Mouse (Mus musculus): ENCODE measurements around the gene Olfr374. TPM values are rescaled to one million over a fixed set of nuclear protein-coding genes. Genes with fewer than 3 reads are reported as not detected.

Gene Olfr374
- polyA plus RNA-seq, 1 experiment from 2014 or later: not detected

DNA sequence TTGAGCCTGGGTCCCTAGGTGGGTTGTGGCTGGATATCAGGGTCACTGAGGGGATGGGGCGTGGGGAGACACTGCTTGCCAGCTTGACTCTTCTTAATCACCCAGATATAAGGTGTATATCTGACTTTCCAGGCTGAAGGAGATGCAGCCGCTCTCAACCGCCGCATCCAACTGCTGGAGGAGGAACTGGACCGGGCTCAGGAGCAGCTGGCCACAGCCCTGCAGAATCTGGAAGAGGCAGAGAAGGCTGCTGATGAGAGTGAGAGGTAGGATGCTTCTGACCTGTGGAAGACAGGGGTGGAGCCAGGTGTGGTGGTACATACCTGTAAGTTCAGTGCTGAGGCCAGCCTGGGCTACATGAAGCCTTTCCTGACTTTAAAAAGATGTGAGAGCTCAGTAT is 31.6 kb downstream of the Olfr374 start:
- 96% methylated on average over 5 of the region's 5 CpGs for WGBS
- Histone ChIP-seq H3K4me2 (replicated peaks) (no peak overlapping the region), H3K27me3 (no peaks in the 10 kb centered on the region), H3K4me1 (replicated peaks) (peaks cover 19% of the 10 kb centered on the region), H3K4me3 (replicated peaks) (no peak overlapping the region), H3K36me3 (peaks cover 49% of the 10 kb centered on the region), H3K27ac (no peak overlapping the region), H3K9ac (replicated peaks) (no peak overlapping the region), H3K9me3 (no peaks in the 10 kb centered on the region)
- ATAC-seq: no peak

GRCm38 (mm10) chr8:72143256-72143824 is 36.5 kb downstream of the Olfr374 start:
- no peak overlapping the region for H3K9ac ChIP-seq (replicated peaks)
- H3K36me3 ChIP-seq: peaks cover 93% of the 10 kb centered on the region
- no peaks in the 10 kb centered on the region for H3K4me1 ChIP-seq (replicated peaks)
- H3K4me2 ChIP-seq (replicated peaks): no peak overlapping the region
- no peaks in the 10 kb centered on the region for H3K9me3 ChIP-seq
- no peak for ATAC-seq
- no peak overlapping the region for H3K27ac ChIP-seq
- 95% methylated on average over 13 of the region's 13 CpGs for WGBS
- no peaks in the 10 kb centered on the region for H3K27me3 ChIP-seq
- H3K4me3 ChIP-seq (replicated peaks): no peak overlapping the region

DNA sequence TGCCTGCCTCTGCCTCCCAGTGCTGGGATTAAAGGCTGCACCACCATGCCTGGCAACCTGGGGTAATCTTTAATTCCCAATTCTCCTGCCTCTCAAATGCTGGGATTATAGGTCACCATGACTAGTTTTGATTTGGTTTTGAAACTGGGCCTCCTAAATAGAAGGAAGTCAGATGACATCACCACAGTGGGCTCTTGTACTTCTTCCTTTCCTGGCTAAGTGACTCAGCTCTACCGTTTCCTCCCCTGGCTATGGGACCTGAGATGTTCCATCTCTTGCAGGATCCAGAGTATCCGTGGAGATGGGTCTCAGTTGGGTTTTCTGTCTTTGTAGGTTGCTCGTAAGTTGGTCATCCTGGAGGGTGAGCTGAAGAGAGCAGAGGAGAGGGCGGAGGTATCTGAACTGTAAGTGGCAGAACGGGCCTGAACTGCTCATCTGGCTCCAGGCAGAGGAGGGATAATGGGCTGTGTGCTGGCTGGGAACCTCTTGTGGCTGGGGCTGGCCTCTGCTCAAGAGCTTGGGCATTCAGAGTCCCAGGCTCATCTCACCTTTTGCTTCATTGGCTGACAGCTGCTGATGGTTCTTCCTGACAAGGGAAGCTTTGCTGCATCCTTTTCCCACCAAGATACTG is 37.6 kb downstream of the Olfr374 start:
- H3K4me2 ChIP-seq (replicated peaks): no peak overlapping the region
- H3K9ac ChIP-seq (replicated peaks): no peak overlapping the region
- no peaks in the 10 kb centered on the region for H3K27me3 ChIP-seq
- H3K27ac ChIP-seq: no peak overlapping the region
- H3K36me3 ChIP-seq: peaks cover 92% of the 10 kb centered on the region
- H3K4me3 ChIP-seq (replicated peaks): no peak overlapping the region
- no peak for ATAC-seq
- no peaks in the 10 kb centered on the region for H3K9me3 ChIP-seq
- 90% methylated on average over 5 of the region's 5 CpGs for WGBS
- no peaks in the 10 kb centered on the region for H3K4me1 ChIP-seq (replicated peaks)

DNA sequence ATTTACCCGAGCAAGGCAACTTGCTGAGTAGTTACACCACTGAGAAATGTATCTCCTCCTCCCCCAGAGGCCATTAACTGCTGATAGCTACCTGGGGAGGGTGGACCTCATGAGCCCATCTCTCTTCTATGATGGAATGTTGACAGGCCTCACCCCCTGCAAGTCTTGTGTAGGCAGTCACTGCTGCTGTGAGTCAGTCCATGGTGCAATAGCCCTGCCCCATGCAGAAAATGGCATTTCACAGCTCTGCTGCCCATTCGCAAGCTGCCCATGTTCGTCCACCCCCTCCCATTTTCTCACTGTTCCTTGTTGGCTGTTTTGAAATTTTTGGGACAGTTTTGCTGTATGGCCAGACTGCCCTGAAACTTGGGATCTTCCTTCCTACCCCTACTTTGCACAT is 38.7 kb downstream of the Olfr374 start:
- no peak overlapping the region for H3K27ac ChIP-seq
- no peak for ATAC-seq
- H3K4me3 ChIP-seq (replicated peaks): no peak overlapping the region
- H3K9ac ChIP-seq (replicated peaks): no peak overlapping the region
- H3K4me2 ChIP-seq (replicated peaks): no peak overlapping the region
- H3K36me3 ChIP-seq: peaks cover 91% of the 10 kb centered on the region
- no peaks in the 10 kb centered on the region for H3K9me3 ChIP-seq
- H3K27me3 ChIP-seq: no peaks in the 10 kb centered on the region
- WGBS: 93% methylated on average over 3 of the region's 3 CpGs
- H3K4me1 ChIP-seq (replicated peaks): no peaks in the 10 kb centered on the region

DNA sequence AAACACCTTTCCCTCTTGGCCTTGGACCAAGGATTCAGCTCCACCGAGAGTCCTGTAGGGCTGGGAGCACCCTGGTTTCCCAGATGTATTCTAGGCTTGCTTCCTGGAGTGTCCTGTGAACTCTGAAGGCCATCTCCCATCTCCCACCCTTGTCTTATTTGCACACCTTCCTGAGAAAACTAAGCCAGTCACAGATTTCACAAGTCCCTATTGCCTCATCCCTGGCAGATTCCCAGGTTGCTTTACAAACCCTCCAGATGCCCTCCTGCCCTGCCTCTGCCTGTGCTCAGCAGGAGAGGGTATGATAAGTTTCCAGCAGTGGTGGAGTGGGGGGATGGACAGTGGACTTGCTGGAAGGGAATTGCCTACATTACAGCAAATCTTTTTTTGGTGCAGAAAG is 39.2 kb downstream of the Olfr374 start:
- ATAC-seq: no peak
- H3K4me2 ChIP-seq (replicated peaks): no peak overlapping the region
- 96% methylated on average over 1 of the region's 1 CpGs for WGBS
- no peaks in the 10 kb centered on the region for H3K4me1 ChIP-seq (replicated peaks)
- H3K36me3 ChIP-seq: peaks cover 88% of the 10 kb centered on the region
- H3K27ac ChIP-seq: no peak overlapping the region
- H3K9me3 ChIP-seq: no peaks in the 10 kb centered on the region
- H3K4me3 ChIP-seq (replicated peaks): no peak overlapping the region
- no peaks in the 10 kb centered on the region for H3K27me3 ChIP-seq
- 0 out of 2 replicates have a peak overlapping the region, but pooled peaks have one; percentile 10 for H3K9ac ChIP-seq (replicated peaks)

DNA sequence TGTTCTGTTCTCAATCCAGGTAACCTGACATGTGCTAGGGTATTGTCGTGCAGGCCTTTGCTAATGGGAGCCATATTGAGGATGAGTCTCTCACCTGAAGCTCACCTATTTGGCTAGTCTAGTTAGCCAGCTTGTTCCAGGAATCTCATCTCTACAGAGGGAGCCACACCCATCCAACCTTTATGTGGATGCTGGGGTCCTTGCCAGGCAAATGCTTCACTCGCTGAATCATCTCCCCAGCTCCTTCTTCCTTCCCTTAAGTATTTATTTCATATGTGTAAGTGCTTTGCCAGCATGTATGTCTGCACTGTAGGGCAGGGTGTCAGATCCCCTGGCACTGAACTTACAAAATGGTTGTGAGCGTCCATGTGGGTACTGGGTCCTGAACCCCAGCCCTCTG is 39.7 kb downstream of the Olfr374 start:
- no peaks in the 10 kb centered on the region for H3K9me3 ChIP-seq
- no peaks in the 10 kb centered on the region for H3K4me1 ChIP-seq (replicated peaks)
- peaks cover 88% of the 10 kb centered on the region for H3K36me3 ChIP-seq
- H3K4me2 ChIP-seq (replicated peaks): no peak overlapping the region
- no peak for ATAC-seq
- no peaks in the 10 kb centered on the region for H3K27me3 ChIP-seq
- H3K27ac ChIP-seq: no peak overlapping the region
- 99% methylated on average over 3 of the region's 3 CpGs for WGBS
- H3K9ac ChIP-seq (replicated peaks): no peak overlapping the region
- H3K4me3 ChIP-seq (replicated peaks): no peak overlapping the region

DNA sequence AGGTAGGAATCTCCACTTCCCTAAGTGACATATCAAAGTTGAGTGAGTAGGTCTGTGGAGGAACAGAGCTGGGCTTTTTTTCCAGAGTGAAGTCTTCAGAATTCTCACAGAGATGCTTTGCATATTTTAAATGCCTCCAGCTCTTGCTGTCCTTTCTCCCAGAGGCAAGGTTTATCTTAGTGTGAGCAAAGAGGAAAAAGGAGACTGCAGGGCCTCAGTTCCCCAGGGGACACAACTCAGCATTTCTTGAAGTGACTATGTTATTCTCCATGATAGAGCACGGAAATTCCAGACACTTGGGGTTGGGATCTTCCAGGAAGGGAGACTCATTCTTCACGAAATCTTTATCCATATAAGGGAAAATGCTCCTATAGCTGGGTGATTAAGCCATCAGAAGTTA is 40.4 kb downstream of the Olfr374 start:
- Histone ChIP-seq H3K4me1 (replicated peaks) (no peaks in the 10 kb centered on the region), H3K4me3 (replicated peaks) (no peak overlapping the region), H3K36me3 (peaks cover 88% of the 10 kb centered on the region), H3K4me2 (replicated peaks) (no peak overlapping the region), H3K27me3 (no peaks in the 10 kb centered on the region), H3K9ac (replicated peaks) (no peak overlapping the region), H3K27ac (no peak overlapping the region), H3K9me3 (no peaks in the 10 kb centered on the region)
- ATAC-seq: no peak
- 87% methylated on average over 2 of the region's 2 CpGs for WGBS

DNA sequence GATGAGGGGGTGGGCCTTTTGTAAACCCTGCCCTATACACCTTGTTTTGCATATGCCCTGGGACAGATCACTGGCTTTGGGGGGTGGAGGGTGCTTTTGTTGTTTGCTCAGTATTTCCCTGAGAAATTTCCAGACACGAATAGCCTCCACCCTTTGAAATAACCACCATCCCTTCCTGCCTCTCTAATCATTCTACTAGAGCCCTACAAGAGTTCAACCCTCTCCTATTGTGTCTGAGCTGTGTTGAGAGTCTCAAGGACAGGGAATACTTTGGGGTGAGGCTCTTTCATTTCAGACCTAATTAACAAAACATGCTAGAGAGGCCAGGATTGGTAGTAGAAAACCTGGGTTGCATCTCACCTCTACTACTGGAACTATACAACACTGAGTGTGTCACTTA is 42.2 kb downstream of the Olfr374 start:
- peaks cover 80% of the 10 kb centered on the region for H3K36me3 ChIP-seq
- 83% methylated on average over 1 of the region's 1 CpGs for WGBS
- H3K4me1 ChIP-seq (replicated peaks): no peaks in the 10 kb centered on the region
- H3K9me3 ChIP-seq: no peaks in the 10 kb centered on the region
- no peak overlapping the region for H3K4me3 ChIP-seq (replicated peaks)
- ATAC-seq: no peak
- no peak overlapping the region for H3K27ac ChIP-seq
- H3K9ac ChIP-seq (replicated peaks): no peak overlapping the region
- H3K4me2 ChIP-seq (replicated peaks): no peak overlapping the region
- no peaks in the 10 kb centered on the region for H3K27me3 ChIP-seq

GRCm38 (mm10) chr8:72151418-72152078 is 44.7 kb downstream of the Olfr374 start:
- Histone ChIP-seq H3K9me3 (no peaks in the 10 kb centered on the region), H3K27ac (no peak overlapping the region), H3K9ac (replicated peaks) (no peak overlapping the region), H3K27me3 (no peaks in the 10 kb centered on the region), H3K4me3 (replicated peaks) (no peak overlapping the region), H3K4me1 (replicated peaks) (no peaks in the 10 kb centered on the region), H3K4me2 (replicated peaks) (no peak overlapping the region), H3K36me3 (peaks cover 57% of the 10 kb centered on the region)
- WGBS: 89% methylated on average over 3 of the region's 3 CpGs
- ATAC-seq: no peak

- Histone ChIP-seq H3K9me3 (no peaks in the 10 kb centered on the region), H3K36me3 (peaks cover 40% of the 10 kb centered on the region), H3K9ac (replicated peaks) (no peak overlapping the region), H3K4me3 (replicated peaks) (no peak overlapping the region), H3K27ac (no peak overlapping the region), H3K27me3 (no peaks in the 10 kb centered on the region), H3K4me1 (replicated peaks) (no peaks in the 10 kb centered on the region), H3K4me2 (replicated peaks) (no peak overlapping the region)
- ATAC-seq: no peak
Measured at GRCm38 (mm10) chr8:72153382-72153781, 46.5 kb downstream of the Olfr374 start.

DNA sequence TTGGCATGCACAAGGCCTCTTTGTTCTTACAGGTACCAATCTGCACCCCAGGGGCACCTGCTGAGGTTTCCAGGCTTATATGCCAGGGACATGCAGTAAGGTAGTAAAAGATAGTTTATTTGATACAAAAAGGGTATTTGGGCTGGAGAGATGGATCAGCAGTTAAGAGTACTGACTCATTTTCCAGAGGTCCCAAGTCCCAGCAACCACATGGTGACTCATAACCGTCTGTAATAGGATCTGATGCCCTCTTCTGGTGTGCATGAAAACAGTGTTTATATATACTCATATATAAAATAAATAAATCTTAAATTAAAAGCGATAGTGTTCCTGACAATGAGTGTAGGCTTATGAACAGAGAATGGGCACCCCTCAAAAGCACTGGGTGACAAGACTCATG is 51.3 kb downstream of the Olfr374 start:
- no peaks in the 10 kb centered on the region for H3K9me3 ChIP-seq
- H3K4me3 ChIP-seq (replicated peaks): no peak overlapping the region
- H3K4me2 ChIP-seq (replicated peaks): no peak overlapping the region
- 81% methylated on average over 2 of the region's 2 CpGs for WGBS
- H3K9ac ChIP-seq (replicated peaks): no peak overlapping the region
- ATAC-seq: no peak
- H3K27ac ChIP-seq: no peak overlapping the region
- H3K4me1 ChIP-seq (replicated peaks): peaks cover 24% of the 10 kb centered on the region
- H3K36me3 ChIP-seq: peaks cover 3% of the 10 kb centered on the region
- H3K27me3 ChIP-seq: no peaks in the 10 kb centered on the region

GRCm38 (mm10) chr8:72158726-72159125 is 51.9 kb downstream of the Olfr374 start:
- Histone ChIP-seq H3K9me3 (no peaks in the 10 kb centered on the region), H3K4me3 (replicated peaks) (no peak overlapping the region), H3K27ac (no peak overlapping the region), H3K4me2 (replicated peaks) (no peak overlapping the region), H3K36me3 (no peaks in the 10 kb centered on the region), H3K4me1 (replicated peaks) (peaks cover 24% of the 10 kb centered on the region), H3K9ac (replicated peaks) (no peak overlapping the region), H3K27me3 (no peaks in the 10 kb centered on the region)
- WGBS: 85% methylated on average over 3 of the region's 3 CpGs
- ATAC-seq: no peak

All from midbrain, embryonic 13.5 days (tissue).